Mouse (Mus musculus) kidney, embryonic 14.5 days (tissue): ENCODE data around the gene Serpind1. TPM values are rescaled to one million over a fixed set of nuclear protein-coding genes. Genes with fewer than 3 reads are reported as not detected.

ENCODE experiments used
- ATAC-seq: fragments of 200-750 bp; cut with Nextera tagmentation; 2 replicates; pipeline ENCODE4 v1.8.0; 2017; ENCODE audit warnings: moderate number of reproducible peaks, mild to moderate bottlenecking, moderate TSS enrichment, moderate library complexity; ENCODE audit not compliant: low FRiP score, low TSS enrichment
- H3K27ac ChIP-seq: fragments of 300-500 bp; sonication (generic); 2 replicates; pipeline ENCODE4 v1.5.1; 2014; ENCODE audit warnings: low read depth, mild to moderate bottlenecking, low read length, moderate library complexity, mixed read lengths
- H3K27me3 ChIP-seq: fragments of 300-500 bp; sonication (generic); 2 replicates; pipeline ENCODE4 v1.6.1; 2014; ENCODE audit warnings: mild to moderate bottlenecking, low read length; ENCODE audit not compliant: control insufficient read depth, insufficient read depth
- H3K36me3 ChIP-seq: fragments of 300-500 bp; sonication (generic); 2 replicates; pipeline ENCODE4 v1.6.1; 2014; ENCODE audit warnings: low read length, mixed read lengths; ENCODE audit not compliant: control insufficient read depth, insufficient read depth
- H3K4me1 ChIP-seq: fragments of 300-500 bp; sonication (generic); 2 replicates; pipeline ENCODE4 v1.6.1; 2014; ENCODE audit warnings: low read length, mixed read lengths; ENCODE audit not compliant: control insufficient read depth, insufficient read depth
- H3K4me2 ChIP-seq: fragments of 300-500 bp; sonication (generic); replicated peaks from 2 replicates; pipeline ENCODE4 v1.6.1; 2014; ENCODE audit warnings: low read depth, mild to moderate bottlenecking, low read length
- H3K4me3 ChIP-seq: fragments of 300-500 bp; sonication (generic); 2 replicates; pipeline ENCODE4 v1.5.1; 2014; ENCODE audit warnings: mild to moderate bottlenecking, low read length
- H3K9ac ChIP-seq: fragments of 300-500 bp; sonication (generic); 2 replicates; pipeline ENCODE4 v1.6.1; 2014; ENCODE audit warnings: low read depth, mild to moderate bottlenecking, low read length, moderate library complexity
- H3K9me3 ChIP-seq: fragments of 300-500 bp; sonication (generic); 2 replicates; pipeline ENCODE4 v1.6.1; 2016; ENCODE audit warnings: low read length; ENCODE audit not compliant: control insufficient read depth
- WGBS: fragments of 180-500 bp; shearing (Covaris S2); extraction: QIAGEN DNeasy Blood & Tissue Kit; methylation state at CpG from one replicate; pipeline ENCODE4 v1.1.7; 2014; 5-methylcytosine and 5-hydroxymethylcytosine counted together
- polyA plus RNA-seq: library from polyadenylated mRNA; unstranded; fragments of >200 nt; fragmentation: Nextera tagmentation; extraction: Ambion mirVana; gene quantifications from 2 replicates; pipeline ENCODE4 v1.2.1, GENCODE M21; 2014

Serpind1 gene
- polyA plus RNA-seq, 1 experiment from 2014 or later, result 0.16 TPM

DNA sequence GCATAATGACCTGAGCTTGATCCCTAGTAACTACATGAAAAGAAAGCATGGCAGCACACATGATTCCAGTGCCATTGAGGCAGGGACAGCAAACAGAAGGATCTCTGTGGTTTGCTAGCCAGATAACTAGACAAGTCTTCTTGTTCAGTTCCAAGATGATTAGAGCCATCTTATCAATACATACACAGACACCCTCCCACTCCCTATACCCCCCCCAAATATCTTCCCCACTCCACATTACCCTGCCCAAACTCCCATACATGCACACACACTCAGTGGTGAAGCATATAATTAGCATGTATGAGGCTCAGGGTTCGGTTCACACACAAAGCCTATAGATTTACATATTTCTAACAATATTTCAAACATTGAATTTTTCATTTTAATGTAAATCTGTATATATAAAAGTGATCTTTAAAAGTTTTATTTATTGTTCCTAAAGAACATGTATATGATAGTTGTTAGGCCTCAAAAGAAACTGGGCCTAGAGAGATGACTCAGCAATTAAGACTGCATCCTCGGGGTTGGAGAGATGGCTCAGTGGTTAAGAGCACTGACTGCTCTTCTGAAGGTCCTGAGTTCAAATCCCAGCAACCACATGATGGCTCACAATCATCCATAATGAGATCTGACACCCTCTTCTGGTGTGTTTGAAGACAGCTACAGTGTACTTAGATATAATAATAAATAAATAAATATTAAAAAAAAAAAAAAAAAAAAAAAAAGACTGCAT, 52.6 kb downstream of the Serpind1 start:
- H3K27ac ChIP-seq, result no peak overlapping the region
- WGBS, result 85% methylated on average over 2 of the region's 2 CpGs
- no peaks in the 10 kb centered on the region for H3K27me3 ChIP-seq
- no peak overlapping the region for H3K9ac ChIP-seq
- H3K4me3 ChIP-seq, result no peak overlapping the region
- H3K36me3 ChIP-seq, result peaks cover 11% of the 10 kb centered on the region
- no peak overlapping the region for H3K4me2 ChIP-seq
- no peaks in the 10 kb centered on the region for H3K9me3 ChIP-seq
- no peak for ATAC-seq
- H3K4me1 ChIP-seq, result no peaks in the 10 kb centered on the region

DNA sequence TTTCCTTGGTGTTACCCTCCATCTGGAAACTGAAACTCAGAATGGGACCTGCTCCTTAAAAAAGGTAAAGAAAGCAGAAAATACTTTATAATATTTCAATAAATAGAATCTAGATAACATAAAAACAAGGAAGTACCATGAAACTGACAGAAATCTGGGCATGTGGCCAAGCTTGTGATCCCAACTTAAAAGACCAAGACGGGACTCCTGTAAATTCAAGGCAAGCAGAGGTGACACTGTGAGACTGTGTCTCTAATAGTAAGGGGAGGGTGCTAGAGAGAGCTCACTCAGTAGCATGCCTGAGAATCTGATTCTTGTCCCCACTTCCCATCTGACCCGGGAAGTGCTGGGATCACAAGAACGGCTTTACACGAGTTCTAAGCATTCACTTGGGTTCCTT, 61.6 kb downstream of the Serpind1 start:
- H3K27ac ChIP-seq, result no peak overlapping the region
- no peak overlapping the region for H3K4me2 ChIP-seq
- H3K4me3 ChIP-seq, result no peak overlapping the region
- H3K36me3 ChIP-seq, result no peaks in the 10 kb centered on the region; the same call in 1 of the 2 replicates
- H3K4me1 ChIP-seq, result no peaks in the 10 kb centered on the region
- WGBS, result 64% methylated on average over 4 of the region's 4 CpGs
- H3K9ac ChIP-seq, result no peak overlapping the region
- no peak for ATAC-seq
- H3K9me3 ChIP-seq, result 0 out of 2 replicates have a peak, but pooled peaks cover 3% of the 10 kb centered on the region
- no peaks in the 10 kb centered on the region for H3K27me3 ChIP-seq

Other genes starting within 250 kb of the Serpind1 start
- gene Ppil2, start 220.1 kb upstream of the Serpind1 start, polyA plus RNA-seq, result 131 and 142 TPM in 2 replicates
- gene 2610318N02Rik, start 206.2 kb upstream of the Serpind1 start, polyA plus RNA-seq, result 64.3 and 72.8 TPM in 2 replicates
- gene Sdf2l1, start 199.0 kb upstream of the Serpind1 start, polyA plus RNA-seq, result 55.3 and 66.5 TPM in 2 replicates
- gene Ydjc, start 186.8 kb upstream of the Serpind1 start, polyA plus RNA-seq, result 9.1 and 11.9 TPM in 2 replicates
- 0.54 and 0.91 TPM in 2 replicates for gene Ccdc116, start 184.1 kb upstream of the Serpind1 start, polyA plus RNA-seq
- 376 and 405 TPM in 2 replicates for gene Ube2l3, start 128.7 kb upstream of the Serpind1 start, polyA plus RNA-seq
- gene Rimbp3, start 122.8 kb upstream of the Serpind1 start, polyA plus RNA-seq, result 0.27 and 0.37 TPM in 2 replicates
- 4.0 and 4.3 TPM in 2 replicates for gene Hic2, start 97.8 kb upstream of the Serpind1 start, polyA plus RNA-seq
- gene Tmem191c, start 55.3 kb upstream of the Serpind1 start, polyA plus RNA-seq, result 10.2 and 11.1 TPM in 2 replicates
- gene Snap29, start 74.6 kb downstream of the Serpind1 start, polyA plus RNA-seq, result 6.6 and 7.1 TPM in 2 replicates
- gene Pi4ka, start 74.9 kb downstream of the Serpind1 start, polyA plus RNA-seq, result 32.6 and 41.1 TPM in 2 replicates
- 59.6 and 77.9 TPM in 2 replicates for gene Crkl, start 120.6 kb downstream of the Serpind1 start, polyA plus RNA-seq
- gene Aifm3, start 158.2 kb downstream of the Serpind1 start, polyA plus RNA-seq, result 0.61 and 1.7 TPM in 2 replicates
- 57.9 and 81.4 TPM in 2 replicates for gene Lztr1, start 177.3 kb downstream of the Serpind1 start, polyA plus RNA-seq
- 49.1 and 51.1 TPM in 2 replicates for gene Thap7, start 199.8 kb downstream of the Serpind1 start, polyA plus RNA-seq
- gene Lrrc74b, start 229.9 kb downstream of the Serpind1 start, polyA plus RNA-seq, result 0.12 TPM in 1 of 2 replicates, not detected in the other
- 0.27 and 0.37 TPM in 2 replicates for gene P2rx6, start 230.5 kb downstream of the Serpind1 start, polyA plus RNA-seq